Mouse (Mus musculus): ENCODE results near the gene Gmps. TPM values are rescaled to one million over a fixed set of nuclear protein-coding genes. Genes with fewer than 3 reads are reported as not detected.

Gene Gmps
- polyA plus RNA-seq, 1 experiment from 2014 or later, result 38.7 TPM

GRCm38 (mm10) chr3:64039818-64040784 is 64.2 kb downstream of the Gmps start:
- H3K4me1 ChIP-seq (replicated peaks; ENCODE audit: control insufficient read depth, insufficient read depth, low read length), result no peaks in the 10 kb centered on the region
- H3K9ac ChIP-seq (ENCODE audit: low read length), result peak overlapping the region; percentile 60
- H3K27me3 ChIP-seq (ENCODE audit: control insufficient read depth, insufficient read depth, low read depth, low read length), result no peaks in the 10 kb centered on the region
- H3K4me2 ChIP-seq (ENCODE audit: low read depth, low read length), result peak overlapping the region; percentile 71
- peak; percentile 83 for ATAC-seq (ENCODE audit: low read depth)
- WGBS, result 9% methylated on average over 25 of the region's 25 CpGs
- peak overlapping the region; percentile 53 for H3K4me3 ChIP-seq (ENCODE audit: low read length)
- H3K36me3 ChIP-seq (ENCODE audit: control insufficient read depth, insufficient read depth, low read length), result no peaks in the 10 kb centered on the region
- peak overlapping the region; percentile 49 for H3K27ac ChIP-seq (ENCODE audit: low read length)
- H3K9me3 ChIP-seq (ENCODE audit: control insufficient read depth, low read length), result no peaks in the 10 kb centered on the region

Other genes starting within 250 kb of the Gmps start
- 4.8 and 5.4 TPM in 2 replicates for gene Plch1, start 76.6 kb upstream of the Gmps start, polyA plus RNA-seq (2015; fragmentation: Nextera tagmentation; extraction: Ambion mirVana)
- gene E130311K13Rik, start 46.6 kb upstream of the Gmps start, polyA plus RNA-seq (2015; fragmentation: Nextera tagmentation; extraction: Ambion mirVana), result 6.3 and 7.0 TPM in 2 replicates
- 15.6 and 17.1 TPM in 2 replicates for gene Slc33a1, start 11.3 kb upstream of the Gmps start, polyA plus RNA-seq (2015; fragmentation: Nextera tagmentation; extraction: Ambion mirVana)
- gene Vmn2r1, start 105.4 kb downstream of the Gmps start, polyA plus RNA-seq (2015; fragmentation: Nextera tagmentation; extraction: Ambion mirVana), result 0.06 TPM in 1 of 2 replicates, not detected in the other
- not detected in 2 replicates for gene Vmn2r2, start 165.8 kb downstream of the Gmps start, polyA plus RNA-seq (2015; fragmentation: Nextera tagmentation; extraction: Ambion mirVana)